Mouse (Mus musculus) megakaryocyte, embryonic 14.5 days (primary cell): ENCODE measurements around the gene Parvg. TPM values are rescaled to one million over a fixed set of nuclear protein-coding genes. Genes with fewer than 3 reads are reported as not detected.
A peak's percentile ranks its signal among the peaks of the same experiment; 100 is the strongest.

Experiments
- H3K27me3 ChIP-seq: replicated peaks from 2 replicates; pipeline ENCODE3; 2012; ENCODE audit warnings: inconsistent platforms
- H3K36me3 ChIP-seq: replicated peaks from 2 replicates; pipeline ENCODE3; 2012; ENCODE audit warnings: low read length, inconsistent platforms, mixed read lengths
- H3K4me1 ChIP-seq: 2 replicates; pipeline ENCODE4 v1.6.1; 2012; ENCODE audit warnings: inconsistent platforms
- H3K4me3 ChIP-seq: replicated peaks from 2 replicates; pipeline ENCODE3; 2012; ENCODE audit warnings: moderate library complexity, mild to moderate bottlenecking, inconsistent platforms
- H3K9me3 ChIP-seq: 2 replicates; pipeline ENCODE4 v1.6.1; 2012; ENCODE audit warnings: inconsistent platforms
- FLI1 ChIP-seq: IDR thresholded peaks from 2 replicates; pipeline ENCODE4 v1.6.1; 2012; ENCODE audit warnings: low read length, inconsistent platforms, mixed read lengths
- GATA1 ChIP-seq: IDR thresholded peaks from 3 replicates; pipeline ENCODE4 v1.6.1; 2012; ENCODE audit warnings: mixed read lengths, low read length, inconsistent platforms, borderline replicate concordance
- polyA plus RNA-seq: library from polyadenylated mRNA; stranded (reverse); fragments of >175 nt; gene quantifications from 2 replicates; pipeline ENCODE4 v1.2.3, GENCODE M21; 2012; ENCODE audit warnings: low replicate concordance; ENCODE audit not compliant: insufficient read depth

The Parvg gene
- polyA plus RNA-seq, 1 experiment = 38.7 TPM

DNA sequence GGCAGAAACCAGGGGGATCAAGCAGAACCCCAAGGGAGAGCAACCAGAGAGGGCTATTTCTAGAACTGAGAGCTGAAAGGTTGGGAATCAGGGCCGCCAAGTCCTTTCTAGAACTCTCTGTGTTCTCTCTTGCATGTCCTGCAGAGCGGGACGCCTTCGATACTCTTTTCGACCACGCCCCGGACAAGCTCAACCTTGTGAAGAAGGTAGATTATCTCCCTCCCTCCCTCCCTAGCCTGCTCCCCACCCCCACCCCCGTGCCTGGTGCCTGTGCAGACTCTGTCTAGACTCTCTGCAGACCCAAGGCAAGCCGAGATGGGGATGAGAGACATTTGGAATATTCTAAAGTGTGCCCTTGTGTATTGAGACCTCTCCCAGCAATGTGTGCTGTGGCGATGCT, 20.6 kb upstream of the Parvg start:
- TF ChIP-seq FLI1 (no peak), GATA1 (no peak)
- no peak overlapping the region for H3K4me3 ChIP-seq
- peaks cover 71% of the 10 kb centered on the region for H3K4me1 ChIP-seq
- no peaks in the 10 kb centered on the region for H3K9me3 ChIP-seq
- peaks cover 99% of the 10 kb centered on the region for H3K36me3 ChIP-seq
- H3K27me3 ChIP-seq = no peaks in the 10 kb centered on the region

DNA sequence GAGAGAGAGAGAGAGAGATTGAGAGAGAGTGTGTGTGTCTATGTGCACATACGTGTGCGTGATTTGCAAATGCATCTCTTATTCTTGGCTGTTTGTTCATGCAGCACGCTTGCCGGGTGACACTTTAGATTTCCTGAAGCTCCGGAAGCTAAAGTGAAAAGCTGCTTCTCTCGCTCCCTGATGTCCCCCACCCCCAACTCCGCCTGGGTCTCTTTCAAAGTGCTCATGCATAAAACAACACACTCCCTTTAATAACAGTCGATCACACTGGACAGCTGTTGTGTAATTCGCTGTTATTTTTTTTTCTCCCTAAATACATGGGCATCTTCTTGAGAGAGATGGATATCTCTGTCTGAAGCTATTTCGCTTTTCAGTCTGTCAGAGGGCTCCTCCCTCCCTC, 18.5 kb upstream of the Parvg start:
- TF ChIP-seq GATA1 (no peak), FLI1 (no peak)
- peaks cover 99% of the 10 kb centered on the region for H3K36me3 ChIP-seq
- H3K4me3 ChIP-seq = no peak overlapping the region
- H3K4me1 ChIP-seq = peaks cover 66% of the 10 kb centered on the region
- H3K9me3 ChIP-seq = no peaks in the 10 kb centered on the region
- H3K27me3 ChIP-seq = no peaks in the 10 kb centered on the region

DNA sequence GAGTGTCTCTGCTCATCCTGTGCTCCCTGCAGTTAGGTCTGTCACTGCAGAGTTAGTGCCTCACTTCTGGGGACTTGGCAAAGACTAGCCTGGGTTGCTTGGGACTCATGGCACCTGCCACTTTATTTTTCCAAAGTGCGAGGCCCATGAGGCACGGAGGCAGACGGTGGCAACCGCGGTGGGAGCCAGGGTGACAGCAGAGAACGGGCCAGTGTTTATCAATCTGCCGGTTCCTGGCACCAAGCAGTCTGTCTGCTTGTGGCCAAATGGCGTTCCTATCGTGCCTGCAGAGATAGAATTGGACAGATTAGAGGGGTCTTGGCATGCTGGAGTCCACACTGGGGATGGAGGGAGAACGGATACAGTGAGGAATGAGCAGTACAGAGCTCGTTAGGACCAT, 13.6 kb upstream of the Parvg start:
- Histone ChIP-seq H3K4me1 (peaks cover 78% of the 10 kb centered on the region), H3K4me3 (no peak overlapping the region), H3K36me3 (peaks cover 99% of the 10 kb centered on the region), H3K27me3 (no peaks in the 10 kb centered on the region), H3K9me3 (no peaks in the 10 kb centered on the region)
- no peak for TF ChIP-seq GATA1
- no peak for TF ChIP-seq FLI1

DNA sequence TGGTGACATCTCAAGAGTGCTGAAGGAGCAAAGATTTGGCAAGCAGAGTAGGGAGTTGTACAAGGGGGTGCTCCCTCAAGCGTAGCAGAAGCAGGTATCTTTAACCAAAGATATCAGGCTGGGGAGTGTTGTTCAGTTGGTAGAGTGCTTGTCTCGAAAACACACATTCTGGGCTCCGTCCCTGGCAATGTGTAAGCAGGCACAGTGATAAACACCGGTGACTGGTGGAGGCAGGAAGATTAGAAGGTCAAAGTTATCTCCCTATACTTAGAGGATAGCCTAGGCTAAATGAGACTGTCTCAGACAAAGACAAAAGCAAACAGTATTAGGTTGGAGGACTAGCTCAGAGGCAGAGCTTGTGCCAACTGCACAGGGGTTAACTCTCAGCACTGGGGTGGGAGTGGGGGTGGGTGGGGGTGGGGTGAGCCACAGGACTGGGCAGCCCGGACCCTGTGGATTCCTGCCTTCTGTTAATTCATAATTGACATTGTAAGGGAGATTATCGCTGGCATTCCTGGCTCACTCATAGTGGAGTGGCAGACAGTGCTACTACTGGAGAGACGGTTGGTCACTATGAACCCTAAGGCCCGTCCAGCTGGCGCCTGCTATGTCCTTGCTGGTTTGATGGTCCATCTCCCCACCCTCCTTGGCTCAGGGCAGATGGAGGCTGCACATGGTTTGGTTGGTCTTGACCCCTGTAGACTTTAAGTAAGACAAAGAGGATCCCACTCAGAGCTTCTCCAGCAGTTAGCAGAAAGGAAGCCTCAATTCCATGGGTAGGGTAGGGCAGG, 12.3 kb upstream of the Parvg start:
- Histone ChIP-seq H3K27me3 (no peaks in the 10 kb centered on the region), H3K9me3 (no peaks in the 10 kb centered on the region), H3K4me1 (peaks cover 83% of the 10 kb centered on the region), H3K36me3 (peaks cover 99% of the 10 kb centered on the region), H3K4me3 (no peak overlapping the region)
- TF ChIP-seq GATA1 = no peak
- no peak for TF ChIP-seq FLI1

DNA sequence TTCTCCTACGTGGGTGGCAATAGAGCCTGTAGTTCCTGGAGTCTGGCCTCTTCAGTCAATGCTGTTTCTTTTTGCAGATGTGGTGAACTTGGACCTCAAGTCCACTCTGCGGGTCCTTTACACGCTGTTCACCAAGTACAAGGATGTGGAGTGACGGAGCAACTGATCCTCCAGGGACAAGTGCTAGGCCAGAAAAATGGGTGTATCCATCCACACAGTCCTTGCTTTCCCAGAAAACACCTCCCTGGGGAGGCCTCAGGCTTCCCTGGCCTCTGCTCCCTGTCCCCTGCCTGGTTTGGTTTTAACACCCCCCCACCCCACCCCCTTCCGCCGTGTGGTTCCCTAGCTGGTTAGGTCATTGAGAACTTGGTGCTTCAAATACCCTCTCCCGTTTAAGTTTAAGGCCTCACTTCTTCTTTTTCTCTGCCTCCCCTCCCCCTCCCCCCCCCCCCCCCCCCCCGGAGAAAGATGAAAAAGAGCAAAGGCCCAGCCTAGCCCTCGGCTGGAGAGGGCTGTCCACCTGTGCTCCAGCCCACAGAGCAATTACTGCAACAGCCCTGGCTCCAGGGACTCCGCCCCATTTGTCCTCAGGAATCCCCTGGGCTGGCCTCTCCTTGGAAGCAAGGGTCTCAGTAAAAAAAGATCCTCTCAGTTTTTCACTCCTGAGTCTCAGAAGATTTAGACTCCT, 10.8 kb upstream of the Parvg start:
- H3K27me3 ChIP-seq = no peaks in the 10 kb centered on the region
- peaks cover 88% of the 10 kb centered on the region for H3K36me3 ChIP-seq
- H3K4me3 ChIP-seq = peak overlapping the region; percentile 50
- H3K9me3 ChIP-seq = no peaks in the 10 kb centered on the region
- peaks cover 86% of the 10 kb centered on the region for H3K4me1 ChIP-seq
- TF ChIP-seq FLI1 = no peak
- no peak for TF ChIP-seq GATA1

DNA sequence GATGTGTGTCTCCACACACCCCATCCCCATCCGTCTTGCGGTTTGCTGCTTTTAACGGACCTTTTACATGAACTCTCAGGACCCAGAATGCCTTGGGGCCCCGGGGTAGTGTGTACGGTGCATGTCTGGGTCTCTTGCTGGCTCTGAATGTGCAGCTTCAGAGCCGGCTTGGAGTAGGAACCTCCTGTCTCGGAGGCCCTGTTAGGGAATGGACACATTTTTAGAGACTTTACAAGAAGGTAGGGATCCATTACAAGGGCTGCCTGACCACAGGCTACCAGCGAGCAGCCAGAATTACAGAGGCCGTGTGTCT, 10.3 kb upstream of the Parvg start:
- Histone ChIP-seq H3K27me3 (no peaks in the 10 kb centered on the region), H3K4me1 (peaks cover 84% of the 10 kb centered on the region), H3K4me3 (peak overlapping the region; percentile 76), H3K9me3 (no peaks in the 10 kb centered on the region), H3K36me3 (peaks cover 83% of the 10 kb centered on the region)
- TF ChIP-seq GATA1 (no peak), FLI1 (no peak)

DNA sequence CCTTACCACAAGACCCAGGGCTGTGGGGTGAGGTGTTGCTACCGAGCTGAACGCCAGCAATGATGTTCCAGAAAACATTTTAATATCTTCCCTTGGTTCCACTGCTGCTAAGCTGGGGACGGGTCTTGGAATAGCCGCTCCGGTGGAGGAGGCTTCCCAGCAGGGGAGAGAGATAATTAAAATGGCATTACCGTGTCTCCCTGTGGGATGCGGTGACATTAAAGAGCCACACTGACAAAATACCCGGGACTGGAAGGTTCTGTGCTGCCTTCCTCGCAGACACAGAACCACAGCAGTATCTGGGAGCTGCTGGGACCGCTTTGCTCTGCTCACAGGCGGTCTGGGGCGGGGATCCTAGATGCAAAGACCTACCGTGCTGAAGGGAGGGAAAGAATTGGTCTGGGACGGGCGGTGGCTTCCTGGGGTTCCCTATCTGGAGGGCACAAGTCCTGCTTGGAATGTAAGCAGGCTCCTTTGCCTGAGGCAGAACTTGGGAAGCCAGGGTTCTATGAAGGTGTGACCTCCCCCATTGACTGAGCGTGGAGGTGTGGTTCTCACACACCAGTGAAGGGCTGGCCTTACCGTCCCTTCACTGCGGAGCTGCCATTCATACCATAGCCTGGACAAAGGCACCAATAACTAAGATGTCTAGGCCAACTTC, 9.3 kb upstream of the Parvg start:
- no peaks in the 10 kb centered on the region for H3K9me3 ChIP-seq
- peaks cover 73% of the 10 kb centered on the region for H3K36me3 ChIP-seq
- H3K4me1 ChIP-seq = peaks cover 74% of the 10 kb centered on the region
- no peaks in the 10 kb centered on the region for H3K27me3 ChIP-seq
- TF ChIP-seq GATA1 (no peak), FLI1 (no peak)
- H3K4me3 ChIP-seq = no peak overlapping the region

DNA sequence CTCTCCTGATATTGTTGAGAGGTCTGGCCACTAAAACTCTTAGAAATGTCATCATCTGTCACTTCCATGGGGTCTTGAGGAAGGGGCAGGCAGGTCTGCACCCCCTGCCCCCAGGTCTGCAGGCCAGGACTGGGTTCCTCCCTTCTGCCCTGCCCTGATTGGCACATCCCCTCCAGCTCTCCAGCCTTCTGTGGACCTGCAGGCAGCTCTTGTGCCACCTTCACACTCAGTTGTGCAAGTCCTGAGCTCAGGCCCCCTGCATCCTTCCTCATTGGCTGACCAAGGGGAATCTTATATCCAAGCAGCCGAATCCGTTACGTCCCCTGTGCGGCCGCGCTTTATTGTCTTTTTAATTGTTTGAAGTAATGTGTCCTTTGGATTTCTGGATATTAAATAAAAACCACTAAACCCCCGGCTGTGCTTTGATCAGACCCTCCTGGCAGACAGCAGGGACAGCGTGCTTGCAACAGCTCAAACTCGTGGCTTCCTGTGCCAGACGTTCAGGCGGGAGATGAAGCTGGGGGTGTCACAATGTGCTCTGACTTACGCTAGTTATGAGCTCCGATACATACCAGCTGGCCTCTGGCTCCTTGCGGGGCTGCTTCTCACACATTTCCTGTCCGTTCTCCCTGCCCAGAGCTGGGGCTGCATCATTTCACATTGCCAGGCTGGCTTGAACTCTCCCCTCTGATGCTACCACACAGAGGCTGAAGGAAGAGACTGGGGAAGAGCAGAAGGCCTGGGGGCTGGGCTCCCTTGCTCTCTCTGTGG, 8.4 kb upstream of the Parvg start:
- Histone ChIP-seq H3K9me3 (no peaks in the 10 kb centered on the region), H3K4me3 (peak overlapping the region; percentile 7), H3K4me1 (peaks cover 73% of the 10 kb centered on the region), H3K36me3 (peaks cover 65% of the 10 kb centered on the region), H3K27me3 (no peaks in the 10 kb centered on the region)
- TF ChIP-seq FLI1 (no peak), GATA1 (no peak)

DNA sequence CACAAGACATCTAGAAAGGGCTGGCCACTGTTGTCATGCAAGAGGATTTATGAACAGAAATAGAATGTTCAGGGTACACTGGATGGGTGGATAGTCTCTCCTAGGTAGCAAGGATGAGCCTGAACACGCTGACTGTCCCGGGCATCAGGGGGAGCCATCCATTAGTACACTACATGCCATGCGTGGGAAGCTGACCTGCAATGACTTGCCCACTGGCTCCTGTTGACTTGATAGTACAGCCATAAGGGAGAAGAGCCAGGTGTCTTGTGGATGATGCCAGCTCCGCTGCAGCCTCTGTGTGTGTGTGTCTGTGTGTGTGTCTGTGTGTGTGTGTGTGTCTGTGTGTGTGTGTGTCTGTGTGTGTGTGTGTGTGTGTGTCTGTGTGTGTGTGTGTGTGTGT, 4.4 kb upstream of the Parvg start:
- Histone ChIP-seq H3K9me3 (no peaks in the 10 kb centered on the region), H3K36me3 (peaks cover 37% of the 10 kb centered on the region), H3K4me3 (no peak overlapping the region), H3K4me1 (peaks cover 60% of the 10 kb centered on the region), H3K27me3 (no peaks in the 10 kb centered on the region)
- TF ChIP-seq FLI1 = no peak
- TF ChIP-seq GATA1 = no peak

DNA sequence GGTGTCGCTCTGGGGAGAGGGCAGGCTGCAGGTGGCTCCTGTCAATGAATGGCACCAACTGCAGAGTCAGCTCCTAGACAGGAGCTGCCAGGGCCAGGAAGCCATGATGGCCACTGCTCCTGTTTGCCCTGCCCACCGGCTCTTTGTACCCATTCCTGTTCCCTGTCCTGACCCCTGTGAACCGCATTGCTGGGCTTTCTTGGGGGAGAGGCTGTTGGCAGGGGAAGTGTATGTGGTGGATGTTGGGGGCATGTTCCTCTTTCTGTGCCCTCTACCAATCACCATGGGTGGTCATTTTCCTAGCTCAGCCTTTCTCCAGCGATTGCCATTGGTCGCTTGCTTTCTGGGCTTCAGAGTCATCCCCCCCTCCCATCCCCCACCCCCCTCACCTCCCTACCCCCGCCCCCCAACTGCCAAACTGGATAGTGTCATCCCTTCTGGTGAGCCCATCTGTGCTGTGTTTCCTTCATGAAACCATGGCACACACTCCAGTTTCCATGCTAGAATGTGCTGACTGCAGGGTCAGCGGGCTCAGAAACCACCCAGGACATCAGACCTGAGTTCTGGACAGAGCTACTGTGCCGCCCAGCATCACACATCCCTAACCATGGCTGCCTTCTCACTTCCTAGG, 2.2 kb upstream of the Parvg start:
- no peaks in the 10 kb centered on the region for H3K27me3 ChIP-seq
- H3K9me3 ChIP-seq = no peaks in the 10 kb centered on the region

More for the DNA sequence above, 2.2 kb upstream of the Parvg start:
- H3K4me1 ChIP-seq = peaks cover 60% of the 10 kb centered on the region
- TF ChIP-seq FLI1 = no peak
- no peak for TF ChIP-seq GATA1
- H3K36me3 ChIP-seq = peaks cover 23% of the 10 kb centered on the region
- H3K4me3 ChIP-seq = no peak overlapping the region
